Mouse (Mus musculus): ENCODE measurements around the gene Scgb2b12. TPM values are rescaled to one million over a fixed set of nuclear protein-coding genes. Genes with fewer than 3 reads are reported as not detected.
"Not testable (repeated sequence)": the region's sequence is repeated elsewhere in the genome, so short reads cannot be mapped to it uniquely, and the experiment has no call there.

Scgb2b12 gene
- polyA plus RNA-seq (2015; fragmentation: Nextera tagmentation; extraction: Ambion mirVana) = not detected in 2 replicates

DNA sequence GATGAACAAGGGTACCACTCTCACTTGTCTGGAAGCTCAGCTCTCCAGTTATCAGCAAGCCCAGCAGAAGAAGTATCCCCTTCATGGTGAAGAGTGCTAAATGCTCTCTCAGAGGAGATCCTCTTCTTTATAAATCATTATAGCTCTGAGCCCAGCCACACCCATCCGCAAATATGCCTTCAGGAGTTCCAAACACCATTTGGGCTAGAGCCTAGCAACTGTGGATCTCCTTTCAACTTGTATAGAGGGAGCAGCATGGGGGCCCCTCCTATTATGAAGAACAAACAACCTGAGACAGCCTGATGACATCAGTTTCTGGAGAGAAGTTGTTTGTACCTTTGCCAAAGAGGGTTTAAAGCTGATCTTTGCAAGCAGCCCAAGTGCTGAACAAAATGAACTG is at the start of gene Scgb2b12:
TSS of gene Scgb2b12 (minus strand) at position 101 of the 400 bp plus-strand sequence.
- WGBS = 81% methylated on average over 1 of the region's 1 CpGs
- ATAC-seq = not testable (repeated sequence)

GRCm38 (mm10) chr7:32333882-32334281 is 6.8 kb upstream of the Scgb2b12 start, which contains the start of gene Scgb1b12:
Scgb1b12 (plus strand) TSS chr7:32334182.
- ATAC-seq; H3K9me3 ChIP-seq (ENCODE audit: control insufficient read depth, low read length); H3K4me2 ChIP-seq (ENCODE audit: low read length); H3K9ac ChIP-seq (ENCODE audit: low read depth, low read length); H3K4me3 ChIP-seq (ENCODE audit: low read length); H3K4me1 ChIP-seq (ENCODE audit: control insufficient read depth, insufficient read depth, low read depth, low read length); H3K27me3 ChIP-seq (replicated peaks; ENCODE audit: control insufficient read depth, insufficient read depth, low read length); H3K36me3 ChIP-seq (ENCODE audit: control insufficient read depth, insufficient read depth, low read length); H3K27ac ChIP-seq (ENCODE audit: low read depth, low read length): not testable (repeated sequence)
- 89% methylated on average over 2 of the region's 3 CpGs for WGBS

More for the DNA sequence above, at the start of gene Scgb2b12:
- not testable (repeated sequence) for H3K36me3 ChIP-seq (ENCODE audit: control insufficient read depth, insufficient read depth, low read length); H3K9ac ChIP-seq (ENCODE audit: low read depth, low read length); H3K4me1 ChIP-seq (ENCODE audit: control insufficient read depth, insufficient read depth, low read depth, low read length); H3K27ac ChIP-seq (ENCODE audit: low read depth, low read length); H3K4me2 ChIP-seq (ENCODE audit: low read length); H3K9me3 ChIP-seq (ENCODE audit: control insufficient read depth, low read length); H3K4me3 ChIP-seq (ENCODE audit: low read length); H3K27me3 ChIP-seq (replicated peaks; ENCODE audit: control insufficient read depth, insufficient read depth, low read length)

Other genes with a start within 250 kb of the Scgb2b12 start
- not detected in 2 replicates for gene Scgb1b10, start 226.4 kb downstream of the Scgb2b12 start, polyA plus RNA-seq (2015; fragmentation: Nextera tagmentation; extraction: Ambion mirVana)
- gene Scgb2b11, start 116.1 kb downstream of the Scgb2b12 start, polyA plus RNA-seq (2015; fragmentation: Nextera tagmentation; extraction: Ambion mirVana) = not detected in 2 replicates
- not detected in 2 replicates for gene Scgb1b11, start 104.4 kb downstream of the Scgb2b12 start, polyA plus RNA-seq (2015; fragmentation: Nextera tagmentation; extraction: Ambion mirVana)
- gene Scgb1b12, start 6.9 kb upstream of the Scgb2b12 start, polyA plus RNA-seq (2015; fragmentation: Nextera tagmentation; extraction: Ambion mirVana) = not detected in 2 replicates
- not detected in 2 replicates for gene Scgb1b29, start 114.3 kb upstream of the Scgb2b12 start, polyA plus RNA-seq (2015; fragmentation: Nextera tagmentation; extraction: Ambion mirVana)